Mouse (Mus musculus) midbrain, embryonic 11.5 days (tissue): ENCODE data around the gene Naa10. TPM values are rescaled to one million over a fixed set of nuclear protein-coding genes. Genes with fewer than 3 reads are reported as not detected.

Experiments
- ATAC-seq: fragments of 200-750 bp; cut with Nextera tagmentation; 2 replicates; pipeline ENCODE4 v1.8.0; 2017; ENCODE audit warnings: moderate TSS enrichment, moderate library complexity; ENCODE audit not compliant: low FRiP score
- DNase-seq: peaks from one replicate; pipeline ENCODE4 v3.0.0; 2015; ENCODE audit warnings: low spot score; ENCODE audit errors: missing footprints
- H3K27ac ChIP-seq: fragments of 300-500 bp; sonication (generic); 2 replicates; pipeline ENCODE4 v1.5.1; 2014; ENCODE audit warnings: low read depth, low read length
- H3K27me3 ChIP-seq: fragments of 300-500 bp; sonication (generic); 2 replicates; pipeline ENCODE4 v1.6.1; 2014; ENCODE audit warnings: mild to moderate bottlenecking, low read length, moderate library complexity, mixed read lengths; ENCODE audit not compliant: control insufficient read depth, insufficient read depth
- H3K36me3 ChIP-seq: fragments of 300-500 bp; sonication (generic); 2 replicates; pipeline ENCODE4 v1.6.1; 2014; ENCODE audit warnings: mild to moderate bottlenecking, low read length, moderate library complexity, mixed read lengths; ENCODE audit not compliant: control insufficient read depth, insufficient read depth
- H3K4me1 ChIP-seq: fragments of 300-500 bp; sonication (generic); 2 replicates; pipeline ENCODE4 v1.6.1; 2014; ENCODE audit warnings: low read length; ENCODE audit not compliant: control insufficient read depth, insufficient read depth
- H3K4me2 ChIP-seq: fragments of 300-500 bp; sonication (generic); 2 replicates; pipeline ENCODE4 v1.6.1; 2014; ENCODE audit warnings: mild to moderate bottlenecking, moderate library complexity
- H3K4me3 ChIP-seq: fragments of 300-500 bp; sonication (generic); 2 replicates; pipeline ENCODE4 v1.5.1; 2014; ENCODE audit warnings: low read depth, low read length
- H3K9ac ChIP-seq: fragments of 300-500 bp; sonication (generic); 2 replicates; pipeline ENCODE4 v1.6.1; 2014; ENCODE audit warnings: low read length
- H3K9me3 ChIP-seq: fragments of 300-500 bp; sonication (generic); 2 replicates; pipeline ENCODE4 v1.6.1; 2016; ENCODE audit warnings: low read length; ENCODE audit not compliant: control insufficient read depth
- WGBS: fragments of 180-500 bp; shearing (Covaris S2); extraction: QIAGEN DNeasy Blood & Tissue Kit; methylation state at CpG from one replicate; pipeline ENCODE4 v1.1.7; 2014; 5-methylcytosine and 5-hydroxymethylcytosine counted together
- polyA plus RNA-seq: library from polyadenylated mRNA; unstranded; fragments of >200 nt; fragmentation: Nextera tagmentation; extraction: Ambion mirVana; gene quantifications from 2 replicates; pipeline ENCODE4 v1.2.1, GENCODE M21; 2014

The Naa10 gene
- polyA plus RNA-seq, 1 experiment from 2014 or later: 117 TPM

- Histone ChIP-seq H3K9ac (no peak overlapping the region), H3K4me2 (no peak overlapping the region), H3K4me3 (no peak overlapping the region), H3K9me3 (no peaks in the 10 kb centered on the region), H3K27me3 (no peaks in the 10 kb centered on the region), H3K36me3 (no peaks in the 10 kb centered on the region), H3K4me1 (no peaks in the 10 kb centered on the region), H3K27ac (no peak overlapping the region)
- ATAC-seq: no peak
- no peak for DNase-seq
- WGBS: 79% methylated on average over 3 of the region's 3 CpGs
Measured at GRCm38 (mm10) chrX:73897959-73898358, 23.8 kb downstream of the Naa10 start.

- H3K4me2 ChIP-seq: no peak within 1 kb of the TSS
- no peak within 1 kb of the TSS for H3K27ac ChIP-seq
- H3K9me3 ChIP-seq: no peaks in the 10 kb centered on the region
- H3K9ac ChIP-seq: no peak within 1 kb of the TSS
- no peak within 1 kb of the TSS for H3K4me3 ChIP-seq
- WGBS: 23% methylated on average over 2 of the region's 2 CpGs
- no peak for ATAC-seq
- no peaks in the 10 kb centered on the region for H3K4me1 ChIP-seq
- no peaks in the 10 kb centered on the region for H3K27me3 ChIP-seq
- H3K36me3 ChIP-seq: no peaks in the 10 kb centered on the region
- DNase-seq: peak; percentile 89
Measured at GRCm38 (mm10) chrX:73895719-73896118, 26.0 kb downstream of the Naa10 start, which contains the start of gene L1cam. TSS of gene L1cam (minus strand) at chrX:73896105.

- no peak for DNase-seq
- ATAC-seq: no peak
- no peak overlapping the region for H3K27ac ChIP-seq
- no peak overlapping the region for H3K9ac ChIP-seq
- no peak overlapping the region for H3K4me3 ChIP-seq
- WGBS: 86% methylated on average over 14 of the region's 14 CpGs
- H3K9me3 ChIP-seq: no peaks in the 10 kb centered on the region
- H3K36me3 ChIP-seq: no peaks in the 10 kb centered on the region
- H3K27me3 ChIP-seq: no peaks in the 10 kb centered on the region
- no peaks in the 10 kb centered on the region for H3K4me1 ChIP-seq
- H3K4me2 ChIP-seq: no peak overlapping the region
Measured at GRCm38 (mm10) chrX:73892833-73893232, 28.9 kb downstream of the Naa10 start.

- 74% methylated on average over 3 of the region's 6 CpGs for WGBS
- DNase-seq (no peak), ATAC-seq (no peak)
- Histone ChIP-seq H3K4me3 (no peak within 1 kb of the TSS), H3K36me3 (no peaks in the 10 kb centered on the region), H3K9me3 (no peaks in the 10 kb centered on the region), H3K27me3 (no peaks in the 10 kb centered on the region), H3K9ac (no peak within 1 kb of the TSS), H3K4me2 (no peak within 1 kb of the TSS), H3K27ac (no peak within 1 kb of the TSS), H3K4me1 (no peaks in the 10 kb centered on the region)
Measured at GRCm38 (mm10) chrX:73891551-73892152, 30.1 kb downstream of the Naa10 start, which contains the start of gene Avpr2. TSS of gene Avpr2 (plus strand) at chrX:73892102.

GRCm38 (mm10) chrX:73881463-73881862 lies 40.3 kb downstream of the Naa10 start:
- Histone ChIP-seq H3K4me1 (peaks cover 2% of the 10 kb centered on the region; the same call in 1 of the 2 replicates), H3K36me3 (no peaks in the 10 kb centered on the region), H3K27me3 (peaks cover 8% of the 10 kb centered on the region), H3K4me3 (no peak overlapping the region), H3K27ac (no peak overlapping the region), H3K9ac (peak overlapping the region; percentile 54; the same call in 1 of the 2 replicates), H3K9me3 (no peaks in the 10 kb centered on the region), H3K4me2 (peak overlapping the region; percentile 67; the same call in 1 of the 2 replicates)
- DNase-seq (peak; percentile 80), ATAC-seq (no peak)
- 16% methylated on average over 6 of the region's 6 CpGs for WGBS

GRCm38 (mm10) chrX:73881036-73881427 lies 40.7 kb downstream of the Naa10 start:
- peak; percentile 90 for DNase-seq
- peaks cover 8% of the 10 kb centered on the region for H3K27me3 ChIP-seq

GRCm38 (mm10) chrX:73880194-73881035 lies 41.3 kb downstream of the Naa10 start:
- WGBS: 15% methylated on average over 41 of the region's 48 CpGs
- Histone ChIP-seq H3K27me3 (peaks cover 8% of the 10 kb centered on the region), H3K36me3 (no peaks in the 10 kb centered on the region), H3K9ac (peak overlapping the region; percentile 54), H3K4me1 (peaks cover 2% of the 10 kb centered on the region; the same call in 1 of the 2 replicates), H3K4me3 (peak overlapping the region; percentile 39), H3K27ac (no peak overlapping the region), H3K4me2 (peak overlapping the region; percentile 67), H3K9me3 (no peaks in the 10 kb centered on the region)
- DNase-seq: peak; percentile 86
- ATAC-seq: peak; percentile 58

More at GRCm38 (mm10) chrX:73881036-73881427, 40.7 kb downstream of the Naa10 start:
- whole genome bisulfite sequencing: 18% methylated on average over 16 of the region's 16 CpGs
- H3K4me1 ChIP-seq: peaks cover 2% of the 10 kb centered on the region; the same call in 1 of the 2 replicates
- ATAC-seq: peak; percentile 50; the same call in 1 of the 2 replicates
- peak overlapping the region; percentile 67 for H3K4me2 ChIP-seq
- H3K9me3 ChIP-seq: no peaks in the 10 kb centered on the region
- no peaks in the 10 kb centered on the region for H3K36me3 ChIP-seq
- peak overlapping the region; percentile 54 for H3K9ac ChIP-seq
- no peak overlapping the region for H3K27ac ChIP-seq
- peak overlapping the region; percentile 39 for H3K4me3 ChIP-seq

GRCm38 (mm10) chrX:73877014-73877413 lies 44.7 kb downstream of the Naa10 start:
- Histone ChIP-seq H3K4me1 (peaks cover 2% of the 10 kb centered on the region; the same call in 1 of the 2 replicates), H3K27ac (no peak overlapping the region), H3K36me3 (no peaks in the 10 kb centered on the region), H3K9me3 (no peaks in the 10 kb centered on the region), H3K27me3 (peaks cover 8% of the 10 kb centered on the region), H3K9ac (no peak overlapping the region), H3K4me2 (no peak overlapping the region), H3K4me3 (no peak overlapping the region)
- DNase-seq (no peak), ATAC-seq (no peak)
- 94% methylated on average over 1 of the region's 1 CpGs for WGBS

- no peaks in the 10 kb centered on the region for H3K4me1 ChIP-seq
- no peaks in the 10 kb centered on the region for H3K36me3 ChIP-seq
- peaks cover 8% of the 10 kb centered on the region for H3K27me3 ChIP-seq
- no peak overlapping the region for H3K9ac ChIP-seq
- WGBS: 73% methylated on average over 2 of the region's 2 CpGs
- H3K27ac ChIP-seq: no peak overlapping the region
- ATAC-seq (no peak), DNase-seq (no peak)
- no peak overlapping the region for H3K4me2 ChIP-seq
- H3K4me3 ChIP-seq: no peak overlapping the region
- H3K9me3 ChIP-seq: no peaks in the 10 kb centered on the region
Measured at GRCm38 (mm10) chrX:73875881-73876280, 45.9 kb downstream of the Naa10 start.
